Mouse (Mus musculus) spleen, postnatal 4 days (tissue): ENCODE data around the gene Als2.

Experiments used
- DNase-seq, 2 experiments: peaks; one replicate each; pipeline ENCODE4 v3.0.0; 2022; ENCODE audit warnings: low spot score in 2 of 2

Als2 gene

DNA sequence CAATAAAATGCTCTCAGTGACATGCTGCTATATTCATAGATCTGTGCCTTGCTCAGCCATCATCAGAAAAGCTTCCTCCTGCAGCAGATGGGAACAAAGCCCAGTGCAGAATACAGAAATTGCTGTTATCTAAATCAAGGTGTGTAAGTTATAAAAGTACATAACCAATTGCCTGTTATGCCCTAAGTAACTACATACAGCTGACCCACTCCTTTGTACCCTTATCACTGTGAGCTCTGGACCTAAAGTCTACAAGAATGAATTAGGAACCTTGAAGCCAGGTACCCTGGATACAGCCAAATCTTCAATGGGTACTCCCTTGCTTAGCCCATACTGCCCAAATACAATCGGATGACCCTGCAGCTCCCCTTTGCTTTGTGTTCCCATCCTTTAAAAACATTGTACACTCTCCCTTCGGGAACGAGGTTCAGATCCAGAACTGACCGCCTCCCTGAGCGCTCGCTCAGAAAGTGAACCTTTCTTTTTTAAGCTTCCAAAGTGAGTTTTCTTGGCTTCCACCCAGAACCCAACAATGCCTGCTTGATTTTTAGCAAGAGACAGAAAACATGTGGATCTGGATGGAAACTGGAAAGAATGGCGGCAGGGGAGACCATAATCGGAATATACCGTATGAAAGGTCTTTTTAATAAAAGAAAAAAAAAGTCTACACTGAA, 70.7 kb downstream of the Als2 start:
- DNase-seq = no peak

GRCm38 (mm10) chr1:59163918-59164317, 73.1 kb downstream of the Als2 start:
- no peak for DNase-seq

- no peak for DNase-seq
Measured at GRCm38 (mm10) chr1:59163030-59163461, 74.0 kb downstream of the Als2 start, which contains the start of gene Mpp4. Mpp4 (minus strand) TSS chr1:59163389.

DNA sequence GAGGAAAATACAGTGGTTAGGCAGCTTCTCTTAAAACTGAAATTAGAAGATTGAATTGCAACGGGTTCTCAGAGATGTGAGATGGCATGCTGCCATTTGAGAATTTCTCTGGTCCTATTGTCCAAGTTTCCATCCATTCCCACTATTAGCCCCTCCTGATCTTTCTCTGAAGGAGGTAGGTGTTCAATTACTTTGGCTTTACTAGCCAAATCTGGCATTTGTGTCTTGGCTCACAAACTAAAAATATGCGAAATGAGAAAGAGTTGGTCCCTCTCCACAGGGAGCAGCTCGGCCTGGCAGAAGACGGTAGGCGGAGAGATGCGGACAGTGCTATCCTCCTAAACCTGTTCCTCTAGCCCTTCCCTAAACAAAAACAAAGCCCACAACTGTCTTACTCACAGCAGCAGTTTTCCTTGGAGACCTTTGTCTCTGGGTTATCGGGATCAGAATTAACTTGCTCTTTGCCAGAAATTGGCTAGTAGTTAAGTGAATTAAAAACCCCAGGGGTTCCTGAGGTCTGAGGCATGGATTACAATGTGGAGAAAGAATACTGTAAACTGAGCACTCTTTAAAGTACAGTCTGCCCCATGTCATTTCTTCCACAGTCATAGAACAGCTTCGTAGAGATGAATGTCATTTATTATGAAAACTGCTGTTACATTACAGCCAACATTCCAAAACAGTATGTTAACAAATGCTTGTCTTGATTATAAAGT, 74.6 kb downstream of the Als2 start:
- DNase-seq = no peak

DNA sequence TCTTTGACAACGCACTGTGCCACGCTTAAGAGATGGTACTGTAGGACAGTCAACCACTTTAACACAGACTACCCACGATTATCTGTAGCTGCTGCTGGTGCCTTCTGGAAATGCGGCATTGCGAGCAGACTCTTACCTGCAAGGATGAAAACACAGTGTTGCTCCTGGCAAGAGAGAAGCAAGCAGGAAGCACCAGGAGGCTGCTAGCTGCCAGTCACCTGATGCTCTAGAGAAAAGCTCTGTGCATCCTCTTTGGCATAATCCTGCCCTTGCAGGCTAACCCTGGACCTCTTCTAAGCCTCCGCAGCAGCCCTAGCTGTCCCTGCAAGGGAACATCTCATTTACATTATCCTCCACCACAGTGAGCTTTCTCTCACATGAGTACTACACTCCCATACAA, 75.6 kb downstream of the Als2 start:
- no peak for DNase-seq

- DNase-seq = no peak
Measured at GRCm38 (mm10) chr1:59160871-59161270, 76.2 kb downstream of the Als2 start.

- DNase-seq = no peak
Measured at GRCm38 (mm10) chr1:59159136-59159535, 77.9 kb downstream of the Als2 start.

DNA sequence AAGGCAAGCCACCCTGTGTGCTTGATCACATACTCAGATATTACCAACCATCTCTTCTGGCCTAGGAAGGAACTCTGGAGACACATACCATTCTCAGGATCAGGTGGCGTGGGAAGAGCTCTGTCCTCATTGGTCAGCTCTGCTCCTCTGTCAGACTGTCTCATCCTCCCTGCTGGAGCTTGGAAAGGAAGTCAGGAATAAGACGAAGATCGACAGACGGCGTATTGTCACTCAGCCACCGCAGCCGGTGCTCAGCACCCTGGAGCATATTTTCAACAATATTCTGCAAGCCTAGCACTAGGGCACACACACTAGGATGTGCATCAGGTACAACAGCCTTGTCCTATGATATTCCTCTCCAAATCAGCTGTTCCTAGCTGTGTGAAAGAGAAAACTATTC, 78.5 kb downstream of the Als2 start:
- no peak for DNase-seq

- DNase-seq = no peak
Measured at GRCm38 (mm10) chr1:59157846-59158245, 79.2 kb downstream of the Als2 start.

GRCm38 (mm10) chr1:59152346-59152745, 84.7 kb downstream of the Als2 start:
- DNase-seq = no peak

DNA sequence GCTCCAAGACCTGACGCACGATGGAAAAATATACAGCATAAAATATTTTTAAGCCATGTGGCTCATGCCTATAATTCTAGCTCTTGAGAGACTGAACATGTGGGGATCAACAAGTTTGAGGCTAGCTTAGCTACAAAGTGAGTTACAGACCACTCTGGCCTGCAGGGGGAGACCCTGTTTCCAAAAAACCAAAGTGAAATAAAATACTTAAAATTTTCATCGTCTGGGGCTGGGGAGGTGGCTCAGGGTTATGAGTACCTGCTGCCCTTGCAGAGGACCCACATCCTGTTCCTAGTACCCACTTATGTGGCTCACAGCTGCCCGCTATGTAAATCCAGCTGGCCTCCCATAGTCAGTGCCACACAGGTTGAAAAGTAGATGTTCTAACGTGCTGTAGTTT, 86.5 kb downstream of the Als2 start:
- DNase-seq = no peak

- DNase-seq = peak; percentile 21 to 66
Measured at GRCm38 (mm10) chr1:59144543-59144942, 92.5 kb downstream of the Als2 start.

DNA sequence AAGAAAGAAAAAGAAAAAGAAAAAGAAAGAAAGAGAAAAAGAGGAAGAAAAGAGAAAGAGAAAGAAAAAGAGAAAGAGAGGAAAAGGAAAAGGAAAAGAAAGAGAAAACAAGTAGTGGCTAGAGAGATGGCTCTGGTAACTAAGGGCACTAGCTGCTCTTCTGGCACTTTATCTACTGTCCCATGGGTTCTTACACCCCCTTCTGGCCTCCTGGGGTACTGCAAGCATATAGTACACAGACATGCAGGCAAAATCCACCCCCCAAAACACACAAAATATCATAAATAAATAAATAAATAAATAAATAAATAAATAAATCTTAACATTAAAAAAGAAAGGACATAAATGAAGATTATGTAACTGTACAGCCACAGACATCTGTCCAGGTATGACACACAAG, 94.2 kb downstream of the Als2 start:
- DNase-seq = peak; percentile 69 to 87

- no peak for DNase-seq
Measured at GRCm38 (mm10) chr1:59134419-59134818, 102.6 kb downstream of the Als2 start.

GRCm38 (mm10) chr1:59128879-59129278, 108.2 kb downstream of the Als2 start:
- no peak for DNase-seq

DNA sequence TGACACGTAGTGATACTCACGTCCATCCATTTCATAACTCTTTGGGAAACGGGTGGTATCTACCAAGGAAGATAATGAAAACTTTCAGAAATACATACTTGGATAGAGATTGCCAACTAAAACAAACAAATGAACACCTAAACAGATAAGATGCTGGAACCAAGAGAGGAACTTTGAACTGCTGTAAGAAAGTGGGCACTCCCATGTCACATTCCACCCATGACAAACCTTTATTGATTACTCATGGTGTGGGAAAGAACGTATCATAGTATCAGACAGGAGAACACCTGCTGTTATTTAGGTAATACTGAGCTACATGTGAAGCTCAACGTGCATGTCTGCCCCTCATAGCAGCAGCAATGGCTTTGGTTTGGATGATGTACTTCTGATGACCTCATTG, 111.5 kb downstream of the Als2 start:
- DNase-seq = no peak

GRCm38 (mm10) chr1:59119720-59120457, 117.1 kb downstream of the Als2 start, which contains the start of gene Tmem237:
Tmem237 (minus strand) TSS chr1:59120408.
- peak; percentile 86 to 95 for DNase-seq
